Mouse (Mus musculus): ENCODE data around the gene Lrch1. TPM values are rescaled to one million over a fixed set of nuclear protein-coding genes. Genes with fewer than 3 reads are reported as not detected.

Lrch1 gene
- polyA plus RNA-seq, 2 experiments, result 13.0 to 15.2 TPM

DNA sequence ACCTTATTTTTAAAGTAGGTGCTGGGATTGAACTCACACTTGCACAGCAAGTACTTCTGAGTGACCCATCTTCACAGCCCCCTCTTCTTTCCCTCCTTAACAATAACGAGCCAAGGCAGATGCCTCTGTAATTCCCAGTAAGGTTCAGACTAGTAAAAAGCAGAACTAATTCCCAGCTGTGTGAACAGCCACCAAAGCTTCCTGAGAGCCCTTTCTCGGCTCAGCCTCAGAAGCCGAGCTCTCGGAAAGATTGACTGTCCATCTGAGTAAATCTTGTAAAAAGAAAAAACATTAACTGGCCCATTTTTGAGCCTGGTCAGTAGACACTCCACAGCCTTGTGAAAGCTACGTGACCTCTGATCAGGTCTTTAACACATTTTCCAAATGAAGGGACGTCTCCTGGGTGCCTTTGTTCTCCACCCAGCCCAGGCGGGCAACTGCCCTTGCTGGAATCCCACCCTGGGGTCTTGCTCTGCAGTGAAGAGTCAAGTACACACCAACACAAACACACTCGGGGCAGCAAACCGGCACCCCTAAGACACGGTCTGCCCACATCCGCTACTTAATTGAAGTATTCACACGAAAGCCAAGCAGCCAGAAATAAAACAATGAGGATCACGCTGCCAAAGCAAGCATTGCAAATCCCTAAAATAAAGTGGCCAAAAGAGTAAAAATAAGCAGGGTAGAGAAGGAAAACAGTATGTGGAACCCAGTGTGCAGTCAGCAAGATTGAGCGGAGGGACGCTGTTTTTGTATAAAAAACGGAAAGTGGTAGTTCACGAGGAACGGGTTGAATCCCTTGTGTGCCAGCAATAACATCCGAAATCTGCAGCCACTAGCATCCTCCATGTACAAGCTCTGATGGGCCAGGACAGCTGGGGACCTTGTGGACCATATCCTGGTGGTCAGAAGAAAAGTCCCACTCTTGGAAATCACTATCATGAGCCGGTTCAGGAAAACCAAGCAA lies 80.3 kb downstream of the Lrch1 start:
- H3K4me1 ChIP-seq (ENCODE audit: control insufficient read depth, insufficient read depth, low read length), result peaks cover 43% of the 10 kb centered on the region
- H3K9ac ChIP-seq (ENCODE audit: low read depth, low read length, severe bottlenecking), result no peak overlapping the region
- no peak overlapping the region for H3K4me3 ChIP-seq (replicated peaks; ENCODE audit: low read length)
- peak; percentile 46; the same call in 1 of the 2 replicates for ATAC-seq (ENCODE audit: low FRiP score, low read depth)
- H3K27ac ChIP-seq (replicated peaks; ENCODE audit: low read depth, low read length), result no peak overlapping the region; the same call in 1 of the 2 replicates
- peak overlapping the region; percentile 24 for H3K4me2 ChIP-seq (replicated peaks; ENCODE audit: low read depth, low read length, severe bottlenecking)
- no peak for TF ChIP-seq POLR2A (IDR thresholded peaks at IDR 0.05; ENCODE audit: borderline replicate concordance, extremely low read depth, insufficient read depth, insufficient read length)
- no peaks in the 10 kb centered on the region for H3K36me3 ChIP-seq (ENCODE audit: control insufficient read depth, insufficient read depth, low read length)
- WGBS, result 38% methylated on average over 20 of the region's 20 CpGs
- no peaks in the 10 kb centered on the region for H3K27me3 ChIP-seq (ENCODE audit: control insufficient read depth, insufficient read depth, low read length)
- DNase-seq (ENCODE audit: low spot score), result no peak
- H3K9me3 ChIP-seq (ENCODE audit: control insufficient read depth, low read length), result no peaks in the 10 kb centered on the region

DNA sequence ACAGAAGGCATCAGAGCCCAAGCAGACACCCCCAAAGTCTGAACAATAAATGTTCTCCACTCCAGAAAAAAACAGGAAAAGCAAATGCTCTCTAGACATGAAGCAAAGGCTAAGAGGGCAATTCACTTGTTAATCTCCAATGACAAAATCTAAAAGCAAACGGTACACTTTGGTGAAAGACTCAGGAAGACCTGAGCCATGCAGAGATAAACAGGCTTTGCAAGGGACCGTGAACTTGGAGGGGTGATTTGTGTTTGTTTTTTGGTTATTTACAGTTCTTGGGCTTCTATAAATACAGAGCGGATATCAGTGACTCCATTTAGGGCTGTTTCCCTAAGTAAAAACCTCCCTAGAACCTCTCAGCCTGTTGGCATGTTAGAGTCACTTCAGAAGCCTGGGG lies 81.9 kb downstream of the Lrch1 start:
- ATAC-seq (ENCODE audit: low FRiP score, low read depth) (no peak), DNase-seq (ENCODE audit: low spot score) (no peak)
- no peak overlapping the region for H3K9ac ChIP-seq (ENCODE audit: low read depth, low read length, severe bottlenecking)
- H3K27me3 ChIP-seq (ENCODE audit: control insufficient read depth, insufficient read depth, low read length), result no peaks in the 10 kb centered on the region
- H3K36me3 ChIP-seq (ENCODE audit: control insufficient read depth, insufficient read depth, low read length), result no peaks in the 10 kb centered on the region
- no peak overlapping the region; the same call in 1 of the 2 replicates for H3K27ac ChIP-seq (replicated peaks; ENCODE audit: low read depth, low read length)
- peaks cover 38% of the 10 kb centered on the region for H3K4me1 ChIP-seq (ENCODE audit: control insufficient read depth, insufficient read depth, low read length)
- H3K9me3 ChIP-seq (ENCODE audit: control insufficient read depth, low read length), result no peaks in the 10 kb centered on the region
- no peak overlapping the region for H3K4me3 ChIP-seq (replicated peaks; ENCODE audit: low read length)
- H3K4me2 ChIP-seq (replicated peaks; ENCODE audit: low read depth, low read length, severe bottlenecking), result no peak overlapping the region
- 60% methylated on average over 3 of the region's 3 CpGs for WGBS
- no peak for TF ChIP-seq POLR2A (IDR thresholded peaks at IDR 0.05; ENCODE audit: borderline replicate concordance, extremely low read depth, insufficient read depth, insufficient read length)

DNA sequence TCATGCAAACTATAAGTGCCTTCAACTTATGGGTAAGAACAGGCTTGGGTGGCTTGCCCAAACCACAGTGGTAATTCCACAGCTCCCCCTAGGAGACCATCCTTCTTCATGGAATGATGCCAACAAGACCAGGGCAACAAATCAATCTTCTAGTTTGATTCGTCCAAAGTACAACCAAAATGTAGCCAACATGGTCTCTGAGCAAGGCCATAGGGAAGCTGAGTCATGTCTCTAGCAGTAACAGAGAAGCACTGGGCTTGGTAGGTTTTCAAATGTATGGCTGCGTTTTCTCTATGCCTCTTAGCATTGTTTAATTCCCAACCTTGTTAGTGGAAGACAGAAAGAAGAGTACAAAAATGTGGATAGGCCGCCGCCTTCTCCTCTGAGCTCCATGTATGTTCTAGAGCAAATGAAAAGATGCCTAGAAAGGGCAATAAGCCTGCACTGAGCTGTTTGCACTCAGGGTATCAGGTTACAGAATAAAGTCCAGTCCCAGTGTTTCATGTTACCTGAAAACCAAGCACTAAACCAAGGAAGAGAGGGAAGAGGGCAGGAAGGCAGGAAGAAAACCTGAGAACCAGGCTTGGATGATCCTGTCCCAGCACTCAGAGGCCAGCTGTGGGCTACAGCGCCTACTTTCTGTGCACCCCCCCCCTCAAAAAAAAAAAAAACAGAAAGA lies 82.7 kb downstream of the Lrch1 start:
- Histone ChIP-seq H3K4me2 (replicated peaks; ENCODE audit: low read depth, low read length, severe bottlenecking) (no peak overlapping the region), H3K4me1 (ENCODE audit: control insufficient read depth, insufficient read depth, low read length) (peaks cover 37% of the 10 kb centered on the region), H3K27me3 (ENCODE audit: control insufficient read depth, insufficient read depth, low read length) (no peaks in the 10 kb centered on the region), H3K4me3 (replicated peaks; ENCODE audit: low read length) (no peak overlapping the region), H3K36me3 (ENCODE audit: control insufficient read depth, insufficient read depth, low read length) (no peaks in the 10 kb centered on the region), H3K9ac (ENCODE audit: low read depth, low read length, severe bottlenecking) (no peak overlapping the region), H3K27ac (replicated peaks; ENCODE audit: low read depth, low read length) (no peak overlapping the region), H3K9me3 (ENCODE audit: control insufficient read depth, low read length) (no peaks in the 10 kb centered on the region)
- WGBS, result 47% methylated on average over 5 of the region's 5 CpGs
- no peak for TF ChIP-seq POLR2A (IDR thresholded peaks at IDR 0.05; ENCODE audit: borderline replicate concordance, extremely low read depth, insufficient read depth, insufficient read length)
- ATAC-seq (ENCODE audit: low FRiP score, low read depth), result no peak
- no peak for DNase-seq (ENCODE audit: low spot score)

DNA sequence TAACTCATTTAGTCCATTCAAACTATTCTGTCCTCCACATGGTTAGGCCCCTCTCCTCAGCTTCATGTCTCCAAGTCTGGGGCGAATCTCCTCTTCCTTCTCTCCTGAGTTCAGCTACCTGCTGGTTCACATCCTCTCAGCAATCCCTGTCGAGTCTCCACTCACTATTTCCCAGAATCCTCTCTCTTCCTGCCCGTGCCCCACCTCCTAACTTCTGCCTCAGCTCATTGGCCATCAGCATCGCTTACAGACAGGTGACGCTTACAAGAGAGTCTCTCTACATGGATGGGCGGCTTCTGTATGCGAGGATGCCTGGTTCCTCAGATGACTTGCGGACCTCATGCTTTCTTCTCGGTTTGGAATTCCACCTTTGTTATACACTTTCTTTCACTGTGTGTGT lies 86.2 kb downstream of the Lrch1 start:
- Histone ChIP-seq H3K27me3 (ENCODE audit: control insufficient read depth, insufficient read depth, low read length) (no peaks in the 10 kb centered on the region), H3K4me3 (replicated peaks; ENCODE audit: low read length) (no peak overlapping the region), H3K9me3 (ENCODE audit: control insufficient read depth, low read length) (no peaks in the 10 kb centered on the region), H3K36me3 (ENCODE audit: control insufficient read depth, insufficient read depth, low read length) (peaks cover 8% of the 10 kb centered on the region), H3K9ac (ENCODE audit: low read depth, low read length, severe bottlenecking) (no peak overlapping the region), H3K27ac (replicated peaks; ENCODE audit: low read depth, low read length) (no peak overlapping the region), H3K4me1 (ENCODE audit: control insufficient read depth, insufficient read depth, low read length) (peaks cover 17% of the 10 kb centered on the region), H3K4me2 (replicated peaks; ENCODE audit: low read depth, low read length, severe bottlenecking) (no peak overlapping the region)
- TF ChIP-seq POLR2A (IDR thresholded peaks at IDR 0.05; ENCODE audit: borderline replicate concordance, extremely low read depth, insufficient read depth, insufficient read length), result no peak
- ATAC-seq (ENCODE audit: low FRiP score, low read depth) (no peak), DNase-seq (ENCODE audit: low spot score) (no peak)
- WGBS, result 88% methylated on average over 9 of the region's 9 CpGs

DNA sequence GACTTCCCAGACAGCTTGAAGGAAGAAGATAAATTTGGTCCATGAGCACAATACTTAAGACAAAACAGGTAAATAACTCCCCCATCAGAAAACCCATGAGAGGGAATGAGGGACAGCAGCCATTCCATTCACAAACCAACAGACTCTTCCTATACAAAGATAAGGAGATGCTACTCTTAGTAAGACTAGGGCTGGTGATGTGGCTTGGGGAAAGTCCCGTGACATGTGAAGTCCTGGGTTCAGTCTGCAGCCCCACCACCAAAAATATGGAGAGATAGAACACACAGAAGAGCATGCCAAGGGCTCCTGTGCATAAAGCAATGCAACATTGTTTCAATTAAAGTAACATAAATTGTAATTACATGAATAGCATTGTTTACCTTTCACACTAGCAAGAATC lies 88.5 kb downstream of the Lrch1 start:
- no peaks in the 10 kb centered on the region for H3K9me3 ChIP-seq (ENCODE audit: control insufficient read depth, low read length)
- peaks cover 9% of the 10 kb centered on the region for H3K36me3 ChIP-seq (ENCODE audit: control insufficient read depth, insufficient read depth, low read length)
- H3K4me2 ChIP-seq (replicated peaks; ENCODE audit: low read depth, low read length, severe bottlenecking), result no peak overlapping the region
- H3K4me1 ChIP-seq (ENCODE audit: control insufficient read depth, insufficient read depth, low read length), result no peaks in the 10 kb centered on the region
- no peaks in the 10 kb centered on the region for H3K27me3 ChIP-seq (ENCODE audit: control insufficient read depth, insufficient read depth, low read length)
- no peak overlapping the region for H3K4me3 ChIP-seq (replicated peaks; ENCODE audit: low read length)
- TF ChIP-seq POLR2A (IDR thresholded peaks at IDR 0.05; ENCODE audit: borderline replicate concordance, extremely low read depth, insufficient read depth, insufficient read length), result no peak
- no peak overlapping the region for H3K27ac ChIP-seq (replicated peaks; ENCODE audit: low read depth, low read length)
- no peak for ATAC-seq (ENCODE audit: low FRiP score, low read depth)
- WGBS, result 97% methylated on average over 1 of the region's 1 CpGs
- H3K9ac ChIP-seq (ENCODE audit: low read depth, low read length, severe bottlenecking), result no peak overlapping the region
- DNase-seq (ENCODE audit: low spot score), result no peak

Measured in limb, embryonic 14.5 days (tissue).